Mouse (Mus musculus) limb, embryonic 11.5 days (tissue): ENCODE measurements around the gene Ggt5. TPM values are rescaled to one million over a fixed set of nuclear protein-coding genes. Genes with fewer than 3 reads are reported as not detected.

Experiments used
- ATAC-seq: fragments of 200-750 bp; cut with Nextera tagmentation; 2 replicates; pipeline ENCODE4 v1.8.0; 2017; ENCODE audit warnings: low read depth; ENCODE audit not compliant: insufficient number of reproducible peaks, low FRiP score, low TSS enrichment
- DNase-seq: peaks from one replicate; pipeline ENCODE4 v3.0.0-alpha.2; 2015; ENCODE audit warnings: low spot score
- H3K27ac ChIP-seq: fragments of 300-500 bp; sonication (generic); replicated peaks from 2 replicates; pipeline ENCODE4 v1.5.1; 2014; ENCODE audit warnings: low read depth, mild to moderate bottlenecking, low read length
- H3K27me3 ChIP-seq: fragments of 300-500 bp; sonication (generic); 2 replicates; pipeline ENCODE4 v1.6.1; 2014; ENCODE audit warnings: mild to moderate bottlenecking, low read length, mixed read lengths; ENCODE audit not compliant: control insufficient read depth, insufficient read depth
- H3K36me3 ChIP-seq: fragments of 300-500 bp; sonication (generic); 2 replicates; pipeline ENCODE4 v1.6.1; 2014; ENCODE audit warnings: mild to moderate bottlenecking, low read length, moderate library complexity, mixed read lengths; ENCODE audit not compliant: control insufficient read depth, insufficient read depth
- H3K4me1 ChIP-seq: fragments of 300-500 bp; sonication (generic); 2 replicates; pipeline ENCODE4 v1.6.1; 2014; ENCODE audit warnings: low read length, mixed read lengths; ENCODE audit not compliant: control insufficient read depth, insufficient read depth
- H3K4me2 ChIP-seq: fragments of 300-500 bp; sonication (generic); 2 replicates; pipeline ENCODE4 v1.6.1; 2014; ENCODE audit warnings: low read depth, mild to moderate bottlenecking, moderate library complexity; ENCODE audit not compliant: severe bottlenecking
- H3K4me3 ChIP-seq: fragments of 300-500 bp; sonication (generic); 2 replicates; pipeline ENCODE4 v1.5.1; 2014; ENCODE audit warnings: low read depth, low read length
- H3K9ac ChIP-seq: fragments of 300-500 bp; sonication (generic); 2 replicates; pipeline ENCODE4 v1.6.1; 2014; ENCODE audit warnings: mild to moderate bottlenecking, low read length
- H3K9me3 ChIP-seq: fragments of 300-500 bp; sonication (generic); 2 replicates; pipeline ENCODE4 v1.6.1; 2016; ENCODE audit warnings: low read length; ENCODE audit not compliant: control insufficient read depth
- WGBS: fragments of 180-500 bp; shearing (Covaris S2); extraction: QIAGEN DNeasy Blood & Tissue Kit; methylation state at CpG from one replicate; pipeline ENCODE4 v1.1.7; 2014; 5-methylcytosine and 5-hydroxymethylcytosine counted together
- polyA plus RNA-seq: library from polyadenylated mRNA; unstranded; fragments of >200 nt; fragmentation: Nextera tagmentation; extraction: Ambion mirVana; gene quantifications from 2 replicates; pipeline ENCODE4 v1.2.1, GENCODE M21; 2014

Gene Ggt5
- 0.41 and 0.75 TPM in 2 replicates for polyA plus RNA-seq

GRCm38 (mm10) chr10:75589129-75589528, at the start of gene Ggt5:
Gene Ggt5, plus strand, starts transcription at chr10:75589340.
- no peak for ATAC-seq
- Histone ChIP-seq H3K4me1 (peaks cover 9% of the 10 kb centered on the region), H3K4me2 (no peak within 1 kb of the TSS), H3K9me3 (no peaks in the 10 kb centered on the region), H3K36me3 (no peaks in the 10 kb centered on the region), H3K9ac (peak within 1 kb of the TSS; percentile 7; the same call in 1 of the 2 replicates), H3K4me3 (no peak within 1 kb of the TSS), H3K27ac (no peak within 1 kb of the TSS), H3K27me3 (no peaks in the 10 kb centered on the region)
- 26% methylated on average over 5 of the region's 5 CpGs for WGBS
- DNase-seq, result peak; percentile 64

GRCm38 (mm10) chr10:75547901-75548300, 41.2 kb upstream of the Ggt5 start:
- peaks cover 4% of the 10 kb centered on the region; the same call in 1 of the 2 replicates for H3K4me1 ChIP-seq
- H3K36me3 ChIP-seq, result no peaks in the 10 kb centered on the region
- H3K9me3 ChIP-seq, result no peaks in the 10 kb centered on the region
- no peak overlapping the region for H3K4me2 ChIP-seq
- H3K9ac ChIP-seq, result no peak overlapping the region
- no peaks in the 10 kb centered on the region for H3K27me3 ChIP-seq
- 47% methylated on average over 7 of the region's 7 CpGs for WGBS
- no peak overlapping the region for H3K27ac ChIP-seq
- no peak for DNase-seq
- no peak for ATAC-seq
- no peak overlapping the region for H3K4me3 ChIP-seq

GRCm38 (mm10) chr10:75548486-75548885, 40.7 kb upstream of the Ggt5 start:
- H3K4me1 ChIP-seq, result peaks cover 4% of the 10 kb centered on the region; the same call in 1 of the 2 replicates
- 0 out of 2 replicates have a peak, but pooled peaks have one; percentile 60 for ATAC-seq
- no peak overlapping the region for H3K4me3 ChIP-seq
- no peak overlapping the region for H3K9ac ChIP-seq
- H3K4me2 ChIP-seq, result no peak overlapping the region
- WGBS, result 47% methylated on average over 14 of the region's 14 CpGs
- no peak overlapping the region for H3K27ac ChIP-seq
- no peaks in the 10 kb centered on the region for H3K9me3 ChIP-seq
- peak; percentile 40 for DNase-seq
- no peaks in the 10 kb centered on the region for H3K27me3 ChIP-seq
- no peaks in the 10 kb centered on the region for H3K36me3 ChIP-seq

- no peaks in the 10 kb centered on the region for H3K27me3 ChIP-seq
- no peak overlapping the region for H3K9ac ChIP-seq
- H3K4me3 ChIP-seq, result no peak overlapping the region
- H3K4me2 ChIP-seq, result no peak overlapping the region
- H3K9me3 ChIP-seq, result no peaks in the 10 kb centered on the region
- 80% methylated on average over 7 of the region's 7 CpGs for WGBS
- DNase-seq, result no peak
- ATAC-seq, result no peak
- no peaks in the 10 kb centered on the region for H3K36me3 ChIP-seq
- H3K27ac ChIP-seq, result no peak overlapping the region
- peaks cover 4% of the 10 kb centered on the region; the same call in 1 of the 2 replicates for H3K4me1 ChIP-seq
Observed at GRCm38 (mm10) chr10:75549886-75550285, 39.3 kb upstream of the Ggt5 start.

- H3K4me2 ChIP-seq, result no peak overlapping the region
- H3K27me3 ChIP-seq, result no peaks in the 10 kb centered on the region
- H3K27ac ChIP-seq, result no peak overlapping the region
- H3K4me3 ChIP-seq, result no peak overlapping the region
- no peak for DNase-seq
- H3K9me3 ChIP-seq, result no peaks in the 10 kb centered on the region
- no peaks in the 10 kb centered on the region for H3K36me3 ChIP-seq
- WGBS, result 56% methylated on average over 12 of the region's 12 CpGs
- peaks cover 4% of the 10 kb centered on the region; the same call in 1 of the 2 replicates for H3K4me1 ChIP-seq
- no peak overlapping the region for H3K9ac ChIP-seq
- no peak for ATAC-seq
Observed at GRCm38 (mm10) chr10:75551175-75551574, 38.0 kb upstream of the Ggt5 start.

GRCm38 (mm10) chr10:75552106-75552505, 37.0 kb upstream of the Ggt5 start:
- Histone ChIP-seq H3K4me2 (no peak overlapping the region), H3K27me3 (no peaks in the 10 kb centered on the region), H3K36me3 (no peaks in the 10 kb centered on the region), H3K4me3 (no peak overlapping the region), H3K27ac (no peak overlapping the region), H3K4me1 (peaks cover 4% of the 10 kb centered on the region; the same call in 1 of the 2 replicates), H3K9ac (no peak overlapping the region), H3K9me3 (no peaks in the 10 kb centered on the region)
- ATAC-seq, result no peak
- no peak for DNase-seq
- WGBS, result 52% methylated on average over 2 of the region's 2 CpGs

GRCm38 (mm10) chr10:75552701-75553450, 36.3 kb upstream of the Ggt5 start:
- Histone ChIP-seq H3K27me3 (no peaks in the 10 kb centered on the region), H3K4me2 (no peak overlapping the region), H3K4me3 (no peak overlapping the region), H3K36me3 (no peaks in the 10 kb centered on the region), H3K9me3 (no peaks in the 10 kb centered on the region), H3K4me1 (peaks cover 4% of the 10 kb centered on the region; the same call in 1 of the 2 replicates), H3K9ac (no peak overlapping the region), H3K27ac (no peak overlapping the region)
- WGBS, result 62% methylated on average over 13 of the region's 13 CpGs
- DNase-seq (no peak), ATAC-seq (no peak)

GRCm38 (mm10) chr10:75554090-75554489, 35.0 kb upstream of the Ggt5 start:
- ATAC-seq, result no peak
- DNase-seq, result no peak
- Histone ChIP-seq H3K36me3 (no peaks in the 10 kb centered on the region), H3K27ac (no peak overlapping the region), H3K4me3 (no peak overlapping the region), H3K9me3 (no peaks in the 10 kb centered on the region), H3K27me3 (peaks cover 2% of the 10 kb centered on the region; the same call in 1 of the 2 replicates), H3K9ac (no peak overlapping the region), H3K4me1 (peaks cover 8% of the 10 kb centered on the region), H3K4me2 (no peak overlapping the region)
- WGBS, result 95% methylated on average over 8 of the region's 8 CpGs
